Mouse (Mus musculus): ENCODE results near the gene Fcer1g. TPM values are rescaled to one million over a fixed set of nuclear protein-coding genes. Genes with fewer than 3 reads are reported as not detected.

Fcer1g gene
- polyA plus RNA-seq, 1 experiment from 2014 or later: 30.1 TPM

GRCm38 (mm10) chr1:171195046-171195822, 38.9 kb downstream of the Fcer1g start:
- no peaks in the 10 kb centered on the region for H3K9me3 ChIP-seq (ENCODE audit: control insufficient read depth, low read length)
- ATAC-seq (ENCODE audit: low FRiP score) (peak; percentile 10; the same call in 1 of the 2 replicates), DNase-seq (ENCODE audit: low spot score) (no peak)
- H3K27me3 ChIP-seq (ENCODE audit: control insufficient read depth, insufficient read depth, low read length): peaks cover 36% of the 10 kb centered on the region
- peak overlapping the region; percentile 98 for H3K4me2 ChIP-seq (replicated peaks)
- peaks cover 23% of the 10 kb centered on the region for H3K4me1 ChIP-seq (replicated peaks; ENCODE audit: control insufficient read depth, insufficient read depth, low read length)
- peak overlapping the region; percentile 66 for H3K9ac ChIP-seq
- peak overlapping the region; percentile 61 for H3K4me3 ChIP-seq (replicated peaks; ENCODE audit: low read length)
- H3K36me3 ChIP-seq (replicated peaks; ENCODE audit: control insufficient read depth, insufficient read depth): no peaks in the 10 kb centered on the region
- WGBS: 6% methylated on average over 20 of the region's 20 CpGs
- no peak overlapping the region for H3K27ac ChIP-seq

- Histone ChIP-seq H3K4me3 (replicated peaks; ENCODE audit: low read length) (peak overlapping the region; percentile 16), H3K9me3 (ENCODE audit: control insufficient read depth, low read length) (no peaks in the 10 kb centered on the region), H3K27me3 (ENCODE audit: control insufficient read depth, insufficient read depth, low read length) (peaks cover 36% of the 10 kb centered on the region), H3K4me1 (replicated peaks; ENCODE audit: control insufficient read depth, insufficient read depth, low read length) (peaks cover 30% of the 10 kb centered on the region), H3K36me3 (replicated peaks; ENCODE audit: control insufficient read depth, insufficient read depth) (no peaks in the 10 kb centered on the region), H3K27ac (0 out of 2 replicates have a peak overlapping the region, but pooled peaks have one; percentile 55), H3K9ac (0 out of 2 replicates have a peak overlapping the region, but pooled peaks have one; percentile 18), H3K4me2 (replicated peaks) (peak overlapping the region; percentile 98)
- ATAC-seq (ENCODE audit: low FRiP score) (no peak), DNase-seq (ENCODE audit: low spot score) (no peak)
- 29% methylated on average over 11 of the region's 11 CpGs for WGBS
Measured at GRCm38 (mm10) chr1:171193911-171194830, 40.0 kb downstream of the Fcer1g start.

- Histone ChIP-seq H3K27me3 (ENCODE audit: control insufficient read depth, insufficient read depth, low read length) (peaks cover 36% of the 10 kb centered on the region), H3K9ac (peak overlapping the region; percentile 18), H3K9me3 (ENCODE audit: control insufficient read depth, low read length) (no peaks in the 10 kb centered on the region), H3K4me1 (replicated peaks; ENCODE audit: control insufficient read depth, insufficient read depth, low read length) (peaks cover 39% of the 10 kb centered on the region), H3K4me3 (replicated peaks; ENCODE audit: low read length) (peak overlapping the region; percentile 16), H3K27ac (0 out of 2 replicates have a peak overlapping the region, but pooled peaks have one; percentile 55), H3K36me3 (replicated peaks; ENCODE audit: control insufficient read depth, insufficient read depth) (no peaks in the 10 kb centered on the region), H3K4me2 (replicated peaks) (peak overlapping the region; percentile 98)
- DNase-seq (ENCODE audit: low spot score): no peak
- peak; percentile 46; the same call in 1 of the 2 replicates for ATAC-seq (ENCODE audit: low FRiP score)
- 4% methylated on average over 18 of the region's 18 CpGs for WGBS
Measured at GRCm38 (mm10) chr1:171193093-171193840, 40.9 kb downstream of the Fcer1g start.

- no peak for DNase-seq (ENCODE audit: low spot score)
- Histone ChIP-seq H3K4me2 (replicated peaks) (peak overlapping the region; percentile 98), H3K9me3 (ENCODE audit: control insufficient read depth, low read length) (no peaks in the 10 kb centered on the region), H3K4me1 (replicated peaks; ENCODE audit: control insufficient read depth, insufficient read depth, low read length) (peaks cover 42% of the 10 kb centered on the region), H3K27ac (peak overlapping the region; percentile 28; the same call in 1 of the 2 replicates), H3K36me3 (replicated peaks; ENCODE audit: control insufficient read depth, insufficient read depth) (no peaks in the 10 kb centered on the region), H3K27me3 (ENCODE audit: control insufficient read depth, insufficient read depth, low read length) (peaks cover 33% of the 10 kb centered on the region), H3K4me3 (replicated peaks; ENCODE audit: low read length) (no peak overlapping the region), H3K9ac (no peak overlapping the region)
- WGBS: 47% methylated on average over 10 of the region's 10 CpGs
- ATAC-seq (ENCODE audit: low FRiP score): no peak
Measured at GRCm38 (mm10) chr1:171192283-171192682, 41.9 kb downstream of the Fcer1g start.

- H3K9ac ChIP-seq: no peak overlapping the region
- 95% methylated on average over 9 of the region's 9 CpGs for WGBS
- H3K4me2 ChIP-seq (replicated peaks): no peak overlapping the region
- H3K27me3 ChIP-seq (ENCODE audit: control insufficient read depth, insufficient read depth, low read length): peaks cover 19% of the 10 kb centered on the region
- DNase-seq (ENCODE audit: low spot score): no peak
- no peaks in the 10 kb centered on the region for H3K9me3 ChIP-seq (ENCODE audit: control insufficient read depth, low read length)
- no peaks in the 10 kb centered on the region for H3K36me3 ChIP-seq (replicated peaks; ENCODE audit: control insufficient read depth, insufficient read depth)
- H3K4me1 ChIP-seq (replicated peaks; ENCODE audit: control insufficient read depth, insufficient read depth, low read length): peaks cover 36% of the 10 kb centered on the region
- H3K4me3 ChIP-seq (replicated peaks; ENCODE audit: low read length): no peak overlapping the region
- no peak for ATAC-seq (ENCODE audit: low FRiP score)
- H3K27ac ChIP-seq: no peak overlapping the region
Measured at GRCm38 (mm10) chr1:171190832-171191231, 43.3 kb downstream of the Fcer1g start.

GRCm38 (mm10) chr1:171189476-171190114, 44.6 kb downstream of the Fcer1g start:
- Histone ChIP-seq H3K4me2 (replicated peaks) (0 out of 2 replicates have a peak overlapping the region, but pooled peaks have one; percentile 15), H3K9me3 (ENCODE audit: control insufficient read depth, low read length) (no peaks in the 10 kb centered on the region)
- ATAC-seq (ENCODE audit: low FRiP score): peak; percentile 54; the same call in 1 of the 2 replicates

GRCm38 (mm10) chr1:171189046-171189445, 45.1 kb downstream of the Fcer1g start:
- Histone ChIP-seq H3K4me3 (replicated peaks; ENCODE audit: low read length) (no peak overlapping the region), H3K27me3 (ENCODE audit: control insufficient read depth, insufficient read depth, low read length) (peaks cover 9% of the 10 kb centered on the region; the same call in 1 of the 2 replicates), H3K27ac (peak overlapping the region; percentile 32; the same call in 1 of the 2 replicates), H3K4me1 (replicated peaks; ENCODE audit: control insufficient read depth, insufficient read depth, low read length) (peaks cover 32% of the 10 kb centered on the region), H3K9ac (no peak overlapping the region), H3K36me3 (replicated peaks; ENCODE audit: control insufficient read depth, insufficient read depth) (no peaks in the 10 kb centered on the region), H3K4me2 (replicated peaks) (0 out of 2 replicates have a peak overlapping the region, but pooled peaks have one; percentile 15), H3K9me3 (ENCODE audit: control insufficient read depth, low read length) (no peaks in the 10 kb centered on the region)
- 9% methylated on average over 8 of the region's 8 CpGs for WGBS
- no peak for ATAC-seq (ENCODE audit: low FRiP score)
- DNase-seq (ENCODE audit: low spot score): no peak

More at GRCm38 (mm10) chr1:171189476-171190114, 44.6 kb downstream of the Fcer1g start:
- H3K4me1 ChIP-seq (replicated peaks; ENCODE audit: control insufficient read depth, insufficient read depth, low read length): peaks cover 32% of the 10 kb centered on the region
- H3K36me3 ChIP-seq (replicated peaks; ENCODE audit: control insufficient read depth, insufficient read depth): no peaks in the 10 kb centered on the region
- no peak overlapping the region for H3K4me3 ChIP-seq (replicated peaks; ENCODE audit: low read length)
- H3K27me3 ChIP-seq (ENCODE audit: control insufficient read depth, insufficient read depth, low read length): peaks cover 15% of the 10 kb centered on the region
- 27% methylated on average over 14 of the region's 14 CpGs for WGBS
- peak overlapping the region; percentile 32; the same call in 1 of the 2 replicates for H3K27ac ChIP-seq
- H3K9ac ChIP-seq: no peak overlapping the region; the same call in 1 of the 2 replicates
- DNase-seq (ENCODE audit: low spot score): no peak
